Mouse (Mus musculus) forebrain, postnatal 0 days (tissue): ENCODE data around the gene Myh11. TPM values are rescaled to one million over a fixed set of nuclear protein-coding genes. Genes with fewer than 3 reads are reported as not detected.
A peak's percentile ranks its signal among the peaks of the same experiment; 100 is the strongest.

Experiments
- ATAC-seq: fragments of 200-750 bp; cut with Nextera tagmentation; 2 replicates; pipeline ENCODE4 v1.8.0; 2017; ENCODE audit warnings: mild to moderate bottlenecking, moderate library complexity
- DNase-seq: peaks from one replicate; pipeline ENCODE4 v3.0.0-alpha.2; 2015
- H3K27ac ChIP-seq: fragments of 300-500 bp; sonication (generic); 2 replicates; pipeline ENCODE4 v1.5.1; 2014; ENCODE audit warnings: low read depth, mild to moderate bottlenecking, antibody characterized with exemption, low read length, moderate library complexity, mixed read lengths
- H3K27me3 ChIP-seq: fragments of 300-500 bp; sonication (generic); 2 replicates; pipeline ENCODE4 v1.6.1; 2014; ENCODE audit warnings: mild to moderate bottlenecking, low read length, mixed read lengths; ENCODE audit not compliant: insufficient read depth
- H3K36me3 ChIP-seq: fragments of 300-500 bp; sonication (generic); 2 replicates; pipeline ENCODE4 v1.6.1; 2014; ENCODE audit warnings: mild to moderate bottlenecking, moderate library complexity; ENCODE audit not compliant: insufficient read depth
- H3K4me1 ChIP-seq: fragments of 300-500 bp; sonication (generic); 2 replicates; pipeline ENCODE4 v1.6.1; 2014; ENCODE audit warnings: antibody characterized with exemption; ENCODE audit not compliant: insufficient read depth
- H3K4me2 ChIP-seq: fragments of 300-500 bp; sonication (generic); 2 replicates; pipeline ENCODE4 v1.6.1; 2014; ENCODE audit warnings: low read depth, mild to moderate bottlenecking, moderate library complexity
- H3K4me3 ChIP-seq: fragments of 300-500 bp; sonication (generic); 2 replicates; pipeline ENCODE4 v1.5.1; 2014; ENCODE audit warnings: low read depth, low read length, mixed read lengths
- H3K9ac ChIP-seq: fragments of 300-500 bp; sonication (generic); 2 replicates; pipeline ENCODE4 v1.6.1; 2014; ENCODE audit warnings: mild to moderate bottlenecking
- H3K9me3 ChIP-seq: fragments of 300-500 bp; sonication (generic); 2 replicates; pipeline ENCODE4 v1.6.1; 2016; ENCODE audit warnings: low read length
- CTCF ChIP-seq: sonication (generic); IDR thresholded peaks from 2 replicates; pipeline ENCODE4 v1.5.1; 2016; ENCODE audit warnings: antibody characterized with exemption, control low read depth, low read depth
- WGBS: fragments of 180-500 bp; shearing (Covaris S2); extraction: QIAGEN DNeasy Blood & Tissue Kit; methylation state at CpG from one replicate; pipeline ENCODE4 v1.1.7; 2014; 5-methylcytosine and 5-hydroxymethylcytosine counted together
- polyA plus RNA-seq: library from polyadenylated mRNA; unstranded; fragments of >200 nt; fragmentation: Nextera tagmentation; extraction: Ambion mirVana; gene quantifications from 2 replicates; pipeline ENCODE4 v1.2.1, GENCODE M21; 2015
- total RNA-seq: library from RNA; depleted of rRNA; stranded (reverse); fragments of >200 nt; gene quantifications from 2 replicates; pipeline ENCODE4 v1.2.3, GENCODE M21; 2014

The Myh11 gene
- total and polyA plus RNA-seq, 2 experiments from 2014 or later: 0.52 to 2.0 TPM

GRCm38 (mm10) chr16:14298461-14298860, 7.3 kb upstream of the Myh11 start:
- Histone ChIP-seq H3K36me3 (peaks cover 28% of the 10 kb centered on the region), H3K27ac (no peak overlapping the region), H3K27me3 (no peaks in the 10 kb centered on the region), H3K4me2 (no peak overlapping the region), H3K9ac (no peak overlapping the region), H3K4me1 (no peaks in the 10 kb centered on the region), H3K9me3 (no peaks in the 10 kb centered on the region), H3K4me3 (no peak overlapping the region)
- no peak for ATAC-seq
- no peak for DNase-seq
- no peak for TF ChIP-seq CTCF
- WGBS: 96% methylated on average over 4 of the region's 4 CpGs

GRCm38 (mm10) chr16:14297746-14298145, 6.6 kb upstream of the Myh11 start:
- DNase-seq (no peak), ATAC-seq (no peak)
- Histone ChIP-seq H3K4me3 (no peak overlapping the region), H3K4me1 (no peaks in the 10 kb centered on the region), H3K9ac (no peak overlapping the region), H3K4me2 (no peak overlapping the region), H3K9me3 (no peaks in the 10 kb centered on the region), H3K27ac (0 out of 2 replicates have a peak overlapping the region, but pooled peaks have one; percentile 24), H3K36me3 (peaks cover 23% of the 10 kb centered on the region), H3K27me3 (no peaks in the 10 kb centered on the region)
- 95% methylated on average over 4 of the region's 4 CpGs for WGBS
- no peak for TF ChIP-seq CTCF

- peak; percentile 52 for DNase-seq
- Histone ChIP-seq H3K27ac (peak overlapping the region; percentile 24; the same call in 1 of the 2 replicates), H3K36me3 (peaks cover 22% of the 10 kb centered on the region), H3K27me3 (no peaks in the 10 kb centered on the region), H3K9me3 (no peaks in the 10 kb centered on the region), H3K9ac (no peak overlapping the region), H3K4me2 (no peak overlapping the region), H3K4me3 (no peak overlapping the region), H3K4me1 (no peaks in the 10 kb centered on the region)
- TF ChIP-seq CTCF: no peak
- ATAC-seq: peak; percentile 87
- WGBS: 62% methylated on average over 3 of the region's 3 CpGs
Measured at GRCm38 (mm10) chr16:14297137-14297536, 6.0 kb upstream of the Myh11 start.

- Histone ChIP-seq H3K4me2 (no peak overlapping the region), H3K9ac (no peak overlapping the region), H3K27ac (peak overlapping the region; percentile 24; the same call in 1 of the 2 replicates), H3K4me1 (no peaks in the 10 kb centered on the region), H3K27me3 (no peaks in the 10 kb centered on the region), H3K36me3 (peaks cover 22% of the 10 kb centered on the region), H3K9me3 (no peaks in the 10 kb centered on the region), H3K4me3 (no peak overlapping the region)
- WGBS: 69% methylated on average over 2 of the region's 2 CpGs
- no peak for DNase-seq
- TF ChIP-seq CTCF: no peak
- peak; percentile 57 for ATAC-seq
Measured at GRCm38 (mm10) chr16:14296544-14297124, 5.5 kb upstream of the Myh11 start.

GRCm38 (mm10) chr16:14295291-14295690, 4.1 kb upstream of the Myh11 start:
- H3K9ac ChIP-seq: no peak overlapping the region
- H3K9me3 ChIP-seq: no peaks in the 10 kb centered on the region
- ATAC-seq (no peak), DNase-seq (no peak)
- peaks cover 17% of the 10 kb centered on the region for H3K36me3 ChIP-seq
- H3K4me1 ChIP-seq: 0 out of 2 replicates have a peak, but pooled peaks cover 4% of the 10 kb centered on the region
- no peak overlapping the region for H3K27ac ChIP-seq
- H3K4me2 ChIP-seq: no peak overlapping the region
- WGBS: 78% methylated on average over 2 of the region's 2 CpGs
- no peak for TF ChIP-seq CTCF
- H3K4me3 ChIP-seq: no peak overlapping the region
- H3K27me3 ChIP-seq: no peaks in the 10 kb centered on the region

- H3K4me2 ChIP-seq: peak overlapping the region; percentile 65
- 0 out of 2 replicates have a peak, but pooled peaks cover 4% of the 10 kb centered on the region for H3K4me1 ChIP-seq
- peak overlapping the region; percentile 24 for H3K4me3 ChIP-seq
- peak overlapping the region; percentile 33; the same call in 1 of the 2 replicates for H3K9ac ChIP-seq
- DNase-seq (peak; percentile 24), ATAC-seq (no peak)
- H3K36me3 ChIP-seq: no peaks in the 10 kb centered on the region
- WGBS: 10% methylated on average over 31 of the region's 31 CpGs
- H3K27me3 ChIP-seq: no peaks in the 10 kb centered on the region
- H3K9me3 ChIP-seq: no peaks in the 10 kb centered on the region
- TF ChIP-seq CTCF: no peak
- no peak overlapping the region for H3K27ac ChIP-seq
Measured at GRCm38 (mm10) chr16:14292205-14293199, 1.3 kb upstream of the Myh11 start.
